Comparison of ENCODE assay signal across 23 mouse cellular contexts in the genomic region with DNA sequence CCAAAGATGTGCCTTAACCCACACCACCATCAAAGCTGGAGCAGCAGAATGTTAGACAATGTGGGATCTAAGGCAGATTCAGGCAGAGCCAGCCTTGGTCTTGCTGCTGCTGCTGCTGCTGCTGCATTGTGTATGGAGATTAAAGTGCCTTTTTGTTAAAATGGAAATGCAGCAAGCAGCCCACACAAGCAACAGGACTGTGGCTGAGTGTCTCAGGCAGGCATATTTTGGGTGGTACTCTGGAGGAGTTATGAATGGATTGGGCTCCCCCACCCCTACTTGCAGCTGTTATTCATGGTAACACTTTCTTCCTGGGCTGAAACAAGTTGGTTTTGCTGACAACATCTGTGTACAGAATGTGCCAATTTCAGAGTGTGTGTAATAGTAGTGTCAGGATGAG.
DNase-seq lines count a peak whose midpoint lies in the region; ATAC-seq and TF ChIP-seq lines count a peak whose summit lies in the region.
"Had no signal": no experiment of that assay in that cellular context is flagged by ENCODE, and none has a peak within 500 bp of the region (broad histone marks: within the 10 kb centered on the region; RNA-seq: fewer than 3 reads in every experiment).

No protein-coding gene starts in this region.

- TF ChIP-seq CTCF in midbrain, postnatal 0 days (IDR thresholded peaks at IDR 0.05): no peak

- DNase-seq in embryonic facial prominence, embryonic 10.5 days (ENCODE audit: low spot score): no peak
- no peak for DNase-seq in midbrain, embryonic 10.5 days (ENCODE audit: low spot score)
- DNase-seq in midbrain, postnatal 0 days (ENCODE audit: low spot score): no peak
- DNase-seq in thymus, postnatal 14 days: no peak
- DNase-seq: adrenal gland, postnatal 10 days; cerebellum, adult 11 months; cerebellum, postnatal 10 days; gastrocnemius, postnatal 36 days; kidney, adult 2 months; kidney, postnatal 25 days; layer of hippocampus, adult 9-11 months; lung, adult 18-20 months; lung, postnatal 14 days; thymus, postnatal 25 days had no signal

- no peak overlapping the region for H3K4me2 ChIP-seq in embryonic facial prominence, embryonic 15.5 days (replicated peaks)
- no peak overlapping the region for H3K4me2 ChIP-seq in midbrain, postnatal 0 days (ENCODE audit: low read depth, low read length, poor library complexity, severe bottlenecking)
- no peak overlapping the region for H3K4me2 ChIP-seq in midbrain, embryonic 15.5 days
- H3K4me2 ChIP-seq in kidney, embryonic 16.5 days (replicated peaks; ENCODE audit: low read depth, low read length): no peak overlapping the region
- H3K4me2 ChIP-seq: liver, embryonic 11.5 days had no signal

- no peaks in the 10 kb centered on the region for H3K9me3 ChIP-seq in embryonic facial prominence, embryonic 15.5 days (replicated peaks)
- no peaks in the 10 kb centered on the region for H3K9me3 ChIP-seq in embryonic facial prominence, embryonic 10.5 days
- H3K9me3 ChIP-seq in midbrain, embryonic 10.5 days (replicated peaks): no peaks in the 10 kb centered on the region
- no peaks in the 10 kb centered on the region for H3K9me3 ChIP-seq in midbrain, postnatal 0 days (ENCODE audit: low read length)
- no peaks in the 10 kb centered on the region for H3K9me3 ChIP-seq in midbrain, embryonic 15.5 days
- no peaks in the 10 kb centered on the region for H3K9me3 ChIP-seq in kidney, embryonic 16.5 days (ENCODE audit: low read length)
- H3K9me3 ChIP-seq: hindbrain, embryonic 10.5 days had no signal

- H3K36me3 ChIP-seq in embryonic facial prominence, embryonic 15.5 days: 0 out of 2 replicates have a peak, but pooled peaks cover 3% of the 10 kb centered on the region
- H3K36me3 ChIP-seq in embryonic facial prominence, embryonic 10.5 days (replicated peaks): no peaks in the 10 kb centered on the region
- no peaks in the 10 kb centered on the region for H3K36me3 ChIP-seq in midbrain, embryonic 10.5 days
- H3K36me3 ChIP-seq in midbrain, postnatal 0 days (ENCODE audit: insufficient read depth, low read length): peaks cover 6% of the 10 kb centered on the region; the same call in 1 of the 2 replicates
- no peaks in the 10 kb centered on the region for H3K36me3 ChIP-seq in midbrain, embryonic 15.5 days (replicated peaks)
- H3K36me3 ChIP-seq in kidney, embryonic 16.5 days (ENCODE audit: insufficient read depth, low read length): peaks cover 4% of the 10 kb centered on the region
- H3K36me3 ChIP-seq: hindbrain, embryonic 10.5 days had no signal

- H3K4me3 ChIP-seq in embryonic facial prominence, embryonic 15.5 days (replicated peaks): no peak overlapping the region
- no peak overlapping the region for H3K4me3 ChIP-seq in embryonic facial prominence, embryonic 10.5 days
- no peak overlapping the region for H3K4me3 ChIP-seq in midbrain, embryonic 10.5 days
- H3K4me3 ChIP-seq in midbrain, postnatal 0 days (ENCODE audit: low read depth, low read length): no peak overlapping the region
- no peak overlapping the region for H3K4me3 ChIP-seq in midbrain, embryonic 15.5 days
- no peak overlapping the region for H3K4me3 ChIP-seq in kidney, embryonic 16.5 days (ENCODE audit: low read length)
- H3K4me3 ChIP-seq: hindbrain, embryonic 10.5 days; left cerebral cortex, adult 2 months had no signal

- no peak overlapping the region for H3K27ac ChIP-seq in embryonic facial prominence, embryonic 15.5 days (replicated peaks)
- no peak overlapping the region for H3K27ac ChIP-seq in embryonic facial prominence, embryonic 10.5 days (replicated peaks)
- peak overlapping the region; percentile 50 for H3K27ac ChIP-seq in midbrain, embryonic 10.5 days (replicated peaks)
- no peak overlapping the region for H3K27ac ChIP-seq in midbrain, postnatal 0 days (ENCODE audit: low read depth, low read length)
- no peak overlapping the region for H3K27ac ChIP-seq in midbrain, embryonic 15.5 days
- H3K27ac ChIP-seq in kidney, embryonic 16.5 days (ENCODE audit: low read length): no peak overlapping the region
- H3K27ac ChIP-seq: hindbrain, embryonic 10.5 days; hindbrain, postnatal 0 days; left cerebral cortex, adult 2 months had no signal

- H3K4me1 ChIP-seq in embryonic facial prominence, embryonic 15.5 days: no peaks in the 10 kb centered on the region
- no peaks in the 10 kb centered on the region for H3K4me1 ChIP-seq in embryonic facial prominence, embryonic 10.5 days
- H3K4me1 ChIP-seq in midbrain, embryonic 10.5 days: peaks cover 11% of the 10 kb centered on the region
- H3K4me1 ChIP-seq in midbrain, postnatal 0 days (ENCODE audit: insufficient read depth, low read length): no peaks in the 10 kb centered on the region
- H3K4me1 ChIP-seq in midbrain, embryonic 15.5 days: no peaks in the 10 kb centered on the region
- no peaks in the 10 kb centered on the region for H3K4me1 ChIP-seq in kidney, embryonic 16.5 days (ENCODE audit: insufficient read depth, low read length)

- 0 out of 2 replicates have a peak, but pooled peaks have one; percentile 24 for ATAC-seq in embryonic facial prominence, embryonic 15.5 days (ENCODE audit: insufficient number of reproducible peaks, low FRiP score, low TSS enrichment, low read depth)
- ATAC-seq in midbrain, postnatal 0 days (ENCODE audit: low FRiP score): no peak
- ATAC-seq in common myeloid progenitor, adult 5-6 weeks (replicated peaks; ENCODE audit: low read depth, poor library complexity, severe bottlenecking): 0 out of 2 replicates have a peak, but pooled peaks have one; percentile 25
- peak; percentile 69 for ATAC-seq in midbrain, embryonic 15.5 days (replicated peaks)
- no peak for ATAC-seq in kidney, embryonic 16.5 days (ENCODE audit: low FRiP score, low TSS enrichment)
- ATAC-seq: activated CD4-positive, CD25-positive, alpha-beta regulatory T cell, adult 4 months; hindbrain, postnatal 0 days had no signal

- H3K27me3 ChIP-seq in embryonic facial prominence, embryonic 15.5 days: no peaks in the 10 kb centered on the region
- no peaks in the 10 kb centered on the region for H3K27me3 ChIP-seq in embryonic facial prominence, embryonic 10.5 days (replicated peaks; ENCODE audit: low read depth, poor library complexity, severe bottlenecking)
- H3K27me3 ChIP-seq in midbrain, embryonic 10.5 days (ENCODE audit: low read depth, poor library complexity, severe bottlenecking): no peaks in the 10 kb centered on the region
- no peaks in the 10 kb centered on the region for H3K27me3 ChIP-seq in midbrain, postnatal 0 days (ENCODE audit: insufficient read depth, low read length)
- H3K27me3 ChIP-seq in midbrain, embryonic 15.5 days (replicated peaks): no peaks in the 10 kb centered on the region
- no peaks in the 10 kb centered on the region for H3K27me3 ChIP-seq in kidney, embryonic 16.5 days (ENCODE audit: insufficient read depth, low read length)

- no peak overlapping the region for H3K9ac ChIP-seq in embryonic facial prominence, embryonic 15.5 days
- no peak overlapping the region for H3K9ac ChIP-seq in midbrain, postnatal 0 days (replicated peaks; ENCODE audit: low read length, poor library complexity, severe bottlenecking)
- H3K9ac ChIP-seq in midbrain, embryonic 15.5 days: no peak overlapping the region
- no peak overlapping the region for H3K9ac ChIP-seq in kidney, embryonic 16.5 days (replicated peaks; ENCODE audit: low read length)

Comparison
In these comparisons a context has a peak if more than half of its experiments do, and no peak if none do; other contexts are left out.
1. ATAC-seq: peak in embryonic facial prominence, embryonic 15.5 days (single experiment), common myeloid progenitor, adult 5-6 weeks (single experiment) and midbrain, embryonic 15.5 days (single experiment); none in midbrain, postnatal 0 days (single experiment) and kidney, embryonic 16.5 days (single experiment).